Mouse (Mus musculus) layer of hippocampus, adult 9-10 months (tissue): Measurements from ENCODE around the gene Bcl2.

Experiments
- DNase-seq: peaks from one replicate; pipeline ENCODE4 v3.0.0; 2022; ENCODE audit warnings: low spot score

Gene Bcl2

GRCm38 (mm10) chr1:106585349-106585748, 128.7 kb downstream of the Bcl2 start:
- no peak for DNase-seq

GRCm38 (mm10) chr1:106584824-106585223, 129.2 kb downstream of the Bcl2 start:
- no peak for DNase-seq

GRCm38 (mm10) chr1:106584273-106584672, 129.8 kb downstream of the Bcl2 start:
- DNase-seq: no peak

DNA sequence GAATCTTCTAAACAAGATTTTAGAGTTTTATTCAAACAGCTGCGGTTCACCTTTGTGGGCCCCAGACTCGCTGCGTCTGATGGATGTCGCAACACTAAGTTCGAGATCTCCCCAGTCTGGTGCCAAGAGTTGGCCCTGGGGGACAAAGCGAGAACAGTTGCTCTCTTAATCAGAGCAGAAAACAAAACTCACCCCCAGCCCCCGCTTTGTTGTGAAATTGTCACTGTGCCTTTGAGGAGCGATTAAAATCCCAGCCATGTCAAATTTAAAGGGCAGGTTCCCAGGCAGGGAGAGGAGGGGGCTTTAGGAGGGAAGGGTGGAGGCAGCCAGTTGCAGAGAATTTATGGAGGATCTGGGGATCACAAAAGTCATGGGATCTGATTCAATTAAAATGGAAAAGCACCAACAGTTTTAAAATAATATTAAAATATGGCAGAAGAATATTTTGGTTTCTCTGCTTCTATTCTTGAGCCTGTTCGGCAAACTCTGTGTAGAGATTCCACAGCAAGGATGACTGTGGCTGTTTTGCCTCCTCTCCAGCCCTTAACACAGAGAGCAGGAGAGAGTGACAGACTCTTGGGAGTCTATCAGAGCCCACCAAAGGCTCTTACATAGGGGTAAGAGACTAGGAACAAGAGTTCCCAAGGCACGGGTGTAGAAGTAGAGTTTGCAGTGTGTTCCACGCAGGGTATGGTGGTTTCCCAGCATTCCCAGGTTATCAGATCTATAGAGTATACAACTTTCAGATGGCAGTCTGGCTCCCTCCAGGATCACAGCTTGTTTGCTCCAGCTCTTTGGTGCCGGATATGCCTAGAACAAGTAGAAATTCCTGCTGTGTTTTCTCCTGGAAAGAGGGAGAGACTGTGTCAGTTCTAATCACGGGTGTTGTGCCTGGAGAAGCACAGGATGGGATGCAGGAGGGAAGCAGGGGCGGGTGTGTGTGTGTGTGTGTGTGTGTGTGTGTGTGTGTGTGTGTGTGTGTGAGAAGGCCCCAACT, 130.5 kb downstream of the Bcl2 start:
- no peak for DNase-seq

- DNase-seq: no peak
These were observed 131.3 kb downstream of the Bcl2 start for GRCm38 (mm10) chr1:106582810-106583209.

DNA sequence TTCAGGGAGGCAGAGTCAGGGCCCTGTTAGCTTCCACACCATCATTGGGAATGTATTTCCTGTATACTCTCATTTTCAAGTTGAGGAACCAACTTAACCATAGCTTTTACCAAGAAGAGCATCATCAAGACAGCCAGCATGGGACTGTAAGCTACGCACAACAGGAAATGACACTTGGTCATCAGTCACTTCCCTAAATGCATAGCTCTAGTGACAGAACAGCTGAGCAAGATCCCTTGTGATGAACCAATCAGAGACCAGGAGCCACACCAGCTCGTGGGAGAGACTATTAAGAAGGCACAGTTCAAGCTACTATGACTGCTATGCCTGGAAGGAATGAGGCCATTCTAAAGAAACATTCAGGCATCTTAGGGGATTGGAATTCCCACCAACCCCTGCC, 132.3 kb downstream of the Bcl2 start:
- no peak for DNase-seq

GRCm38 (mm10) chr1:106579768-106580167, 134.3 kb downstream of the Bcl2 start:
- no peak for DNase-seq

GRCm38 (mm10) chr1:106572506-106572905, 141.6 kb downstream of the Bcl2 start:
- DNase-seq: no peak

- DNase-seq: no peak
These were observed 143.2 kb downstream of the Bcl2 start for GRCm38 (mm10) chr1:106570870-106571269.

GRCm38 (mm10) chr1:106570366-106570765, 143.7 kb downstream of the Bcl2 start:
- no peak for DNase-seq

DNA sequence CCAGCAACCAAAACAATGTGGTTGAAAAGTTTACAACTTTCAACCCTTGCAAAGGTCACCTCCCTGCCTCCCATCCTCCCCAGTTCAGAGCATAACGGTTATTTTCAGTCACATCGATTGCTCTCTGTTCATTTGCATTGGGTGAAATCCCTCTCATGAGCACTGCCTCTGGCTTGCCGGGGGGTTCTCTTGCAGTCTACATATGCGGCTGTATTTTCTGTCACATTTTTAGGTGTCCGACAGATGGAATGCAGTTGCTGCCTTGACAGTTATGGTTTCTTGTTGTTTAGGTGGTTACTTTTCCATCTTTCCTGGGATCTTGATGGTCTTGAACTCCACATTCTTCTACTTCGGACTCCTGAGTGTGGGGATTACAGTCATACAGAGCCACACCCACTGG, 144.4 kb downstream of the Bcl2 start:
- no peak for DNase-seq

GRCm38 (mm10) chr1:106568868-106569267, 145.2 kb downstream of the Bcl2 start:
- DNase-seq: no peak

- DNase-seq: no peak
These were observed 146.6 kb downstream of the Bcl2 start for GRCm38 (mm10) chr1:106567506-106567905.

- no peak for DNase-seq
These were observed 147.7 kb downstream of the Bcl2 start for GRCm38 (mm10) chr1:106566120-106567086.

- no peak for DNase-seq
These were observed 148.8 kb downstream of the Bcl2 start for GRCm38 (mm10) chr1:106565238-106565637.

DNA sequence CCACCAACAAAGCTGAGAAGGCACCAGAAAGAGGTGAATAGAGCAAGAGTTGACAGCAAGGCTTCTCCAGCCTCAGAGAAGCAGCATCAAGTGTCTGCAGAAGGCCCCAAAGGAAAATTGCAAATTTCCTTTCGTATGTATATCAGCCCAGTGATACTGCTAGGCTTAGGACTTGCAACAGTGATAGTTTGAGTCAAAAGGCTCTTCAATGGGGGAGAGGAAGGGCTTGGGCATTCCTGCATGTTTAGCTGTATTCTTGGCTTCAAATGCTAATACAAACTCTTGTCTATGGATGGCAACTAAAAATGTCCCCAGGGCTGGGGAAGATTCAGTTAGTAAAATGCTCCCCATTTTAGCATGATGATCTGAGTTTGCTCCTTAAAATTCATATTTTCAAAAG, 149.6 kb downstream of the Bcl2 start:
- no peak for DNase-seq

DNA sequence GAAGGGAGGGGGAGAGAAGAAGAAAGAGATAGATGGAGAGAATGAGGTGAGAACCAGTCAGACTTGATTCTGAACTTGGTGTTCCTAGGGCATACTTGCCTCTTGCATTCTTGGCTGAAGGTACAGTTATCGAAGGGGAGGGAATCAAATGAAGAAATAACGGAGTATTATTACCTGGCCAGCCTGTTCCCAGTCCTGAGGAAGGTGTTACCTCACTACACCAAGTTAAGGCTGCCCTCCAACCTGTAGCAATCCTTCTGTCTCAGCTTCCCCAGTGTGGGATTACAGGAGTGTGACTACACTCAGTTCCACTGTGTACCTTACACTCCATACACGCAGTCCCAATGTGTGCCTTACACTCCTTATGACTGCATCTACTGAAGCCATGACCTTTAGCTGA, 151.3 kb downstream of the Bcl2 start:
- DNase-seq: no peak

DNA sequence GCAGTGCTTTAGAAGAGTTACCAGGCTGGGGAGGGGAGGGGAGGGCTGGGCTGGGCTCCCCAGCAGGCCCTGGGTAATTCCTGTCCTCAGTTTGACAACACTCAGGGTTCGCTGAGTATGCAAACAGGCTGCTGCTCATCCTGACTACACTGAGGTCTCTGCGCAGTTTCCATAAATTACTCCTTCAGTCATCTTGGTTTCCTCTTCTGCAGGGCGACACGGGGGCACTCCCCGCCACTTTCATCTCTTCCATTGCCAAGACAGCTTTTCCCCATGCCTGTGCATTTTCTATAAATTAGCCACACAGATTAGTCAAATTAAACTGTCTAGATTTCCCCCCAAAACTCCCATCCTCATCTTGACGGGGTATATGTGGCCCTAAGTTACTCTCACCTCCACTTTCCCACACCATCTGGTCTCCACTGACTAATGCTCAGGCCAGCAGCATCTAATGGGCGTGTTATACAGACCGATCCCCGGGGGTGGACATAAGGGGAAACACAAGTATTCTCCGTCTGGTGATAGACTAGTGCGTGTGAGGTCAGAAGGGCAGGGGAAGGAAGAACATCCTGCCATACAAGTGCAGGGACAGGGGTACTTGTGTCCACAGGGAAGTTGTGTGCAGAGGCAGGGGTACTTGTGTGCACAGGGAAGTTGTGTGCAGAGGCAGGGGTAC, 152.9 kb downstream of the Bcl2 start:
- no peak for DNase-seq

DNA sequence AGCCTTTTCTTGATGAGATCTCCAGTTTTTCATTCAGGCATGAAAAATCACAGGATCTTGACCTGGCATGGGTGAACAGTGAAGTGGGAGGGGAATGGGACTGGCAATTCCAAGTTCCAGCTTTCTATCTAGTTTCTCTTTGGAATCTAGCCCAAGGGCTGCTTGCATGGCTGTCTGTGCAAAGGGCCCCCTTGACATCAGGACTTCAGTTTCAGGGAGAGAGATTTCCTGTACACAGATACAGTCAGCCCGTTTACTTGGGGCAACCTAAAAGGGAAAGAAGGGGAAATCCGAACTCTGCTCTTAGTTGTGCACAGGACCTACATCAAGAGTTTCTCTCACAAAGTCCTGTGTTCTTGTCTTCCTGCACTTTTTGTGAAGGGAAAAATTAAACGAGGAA, 154.0 kb downstream of the Bcl2 start:
- DNase-seq: no peak

GRCm38 (mm10) chr1:106559116-106559605, 154.9 kb downstream of the Bcl2 start:
- no peak for DNase-seq

GRCm38 (mm10) chr1:106555498-106556168, 158.4 kb downstream of the Bcl2 start:
- DNase-seq: no peak
